In genomic region chr1:43811055-43811454, GRCm38 (mm10) we compare ENCODE assay signal across 19 mouse cellular contexts. TPM values are rescaled to one million over a fixed set of nuclear protein-coding genes. Genes with fewer than 3 reads are reported as not detected.
DNase-seq lines count a peak whose midpoint lies in the region; ATAC-seq lines count a peak whose summit lies in the region.
"Had no signal": no experiment of that assay in that cellular context is flagged by ENCODE, and none has a peak within 500 bp of the region (broad histone marks: within the 10 kb centered on the region; RNA-seq: fewer than 3 reads in every experiment).

No protein-coding gene starts in this region.

- H3K27me3 ChIP-seq in liver, embryonic 15.5 days: no peaks in the 10 kb centered on the region
- H3K27me3 ChIP-seq in splenic B cell, adult 2 months (ENCODE audit: control insufficient read depth, insufficient read depth, low read length, poor library complexity, severe bottlenecking): no peaks in the 10 kb centered on the region; the same call in 1 of the 2 replicates

- peaks cover 5% of the 10 kb centered on the region; the same call in 1 of the 2 replicates for H3K36me3 ChIP-seq in liver, embryonic 15.5 days (replicated peaks)
- H3K36me3 ChIP-seq in splenic B cell, adult 2 months (ENCODE audit: control insufficient read depth, insufficient read depth, low read length, poor library complexity, severe bottlenecking): no peaks in the 10 kb centered on the region

- H3K27ac ChIP-seq in liver, embryonic 15.5 days (replicated peaks): peak overlapping the region; percentile 64
- H3K27ac ChIP-seq: embryonic facial prominence, embryonic 10.5 days; layer of hippocampus, adult 2 months had no signal

- H3K9ac ChIP-seq in liver, embryonic 15.5 days: no peak overlapping the region

- peak overlapping the region; percentile 25 for H3K4me2 ChIP-seq in liver, embryonic 15.5 days
- H3K4me2 ChIP-seq: midbrain, embryonic 11.5 days had no signal

- WGBS in liver, embryonic 15.5 days (ENCODE audit: insufficient replicate concordance): 12% methylated on average over 3 of the region's 3 CpGs

- DNase-seq in lung, postnatal 36 days: peak; percentile 35
- no peak for DNase-seq in lung, postnatal 10 days
- peak; percentile 49 for DNase-seq in splenic B cell, adult 2 months (ENCODE audit: low read depth, low spot score)
- no peak for DNase-seq in kidney, postnatal 4 days
- DNase-seq in cerebellum, postnatal 36 days: no peak
- DNase-seq in right cerebral cortex, adult 18-20 months: no peak
- DNase-seq: adrenal gland, postnatal 25 days; cerebellum, postnatal 10 days; heart, postnatal 36 days; lung, adult 2 months; right cerebral cortex, postnatal 14 days had no signal

- ATAC-seq in common myeloid progenitor, adult 5-6 weeks (replicated peaks; ENCODE audit: low read depth, poor library complexity, severe bottlenecking): peak; percentile 80
- ATAC-seq in liver, embryonic 15.5 days (ENCODE audit: insufficient read depth): peak; percentile 88
- ATAC-seq: forebrain, embryonic 16.5 days had no signal

- no peaks in the 10 kb centered on the region for H3K9me3 ChIP-seq in liver, embryonic 15.5 days (replicated peaks)

- H3K4me1 ChIP-seq in liver, embryonic 15.5 days (replicated peaks): peaks cover 24% of the 10 kb centered on the region
- H3K4me1 ChIP-seq: embryonic facial prominence, embryonic 10.5 days had no signal

- no peak overlapping the region for H3K4me3 ChIP-seq in liver, embryonic 15.5 days (replicated peaks)
- H3K4me3 ChIP-seq: embryonic facial prominence, embryonic 10.5 days; erythroblast, embryonic 14.5 days; layer of hippocampus, adult 2 months; myocyte had no signal

RNA-seq across cellular contexts. Expression of gene Uxs1, which starts 16.5 kb away (rescaled TPM):
- 22.3 and 71.4 TPM in 2 replicates for total RNA-seq in common myeloid progenitor, adult 5-6 weeks (2017)
- polyA plus RNA-seq in liver, embryonic 15.5 days (2015; fragmentation: Nextera tagmentation; extraction: Ambion mirVana): 8.2 and 8.4 TPM in 2 replicates

Comparison
In these comparisons a context has a peak if more than half of its experiments do, and no peak if none do; other contexts are left out.
1. DNase-seq: peak in lung, postnatal 36 days (single experiment) and splenic B cell, adult 2 months (single experiment); none in lung, postnatal 10 days (single experiment), kidney, postnatal 4 days (0 of 2), cerebellum, postnatal 36 days (0 of 2) and right cerebral cortex, adult 18-20 months (single experiment).